Mouse (Mus musculus): ENCODE measurements around the gene Grb2.

- TF ChIP-seq CTCF (IDR thresholded peaks at IDR 0.05; ENCODE audit: borderline replicate concordance, control insufficient read depth, extremely low read depth, insufficient read depth, low read length, poor library complexity) (no peak), POLR2A (IDR thresholded peaks at IDR 0.05; ENCODE audit: control insufficient read depth, extremely low read depth, insufficient read depth, low read length, poor library complexity) (no peak)
Measured at GRCm38 (mm10) chr11:115601174-115601573, 107.2 kb downstream of the Grb2 start.
